Mouse (Mus musculus): ENCODE measurements around the gene Pnpla7. TPM values are rescaled to one million over a fixed set of nuclear protein-coding genes. Genes with fewer than 3 reads are reported as not detected.

Pnpla7 gene
- polyA plus RNA-seq, 1 experiment from 2014 or later = 3.7 TPM

GRCm38 (mm10) chr2:25099703-25100102 is 123.9 kb downstream of the Pnpla7 start:
- no peaks in the 10 kb centered on the region for H3K36me3 ChIP-seq (replicated peaks; ENCODE audit: control insufficient read depth, insufficient read depth)
- H3K9me3 ChIP-seq (ENCODE audit: control insufficient read depth, low read length) = no peaks in the 10 kb centered on the region
- 37% methylated on average over 3 of the region's 3 CpGs for WGBS
- no peak overlapping the region for H3K9ac ChIP-seq
- peaks cover 12% of the 10 kb centered on the region; the same call in 1 of the 2 replicates for H3K4me1 ChIP-seq (replicated peaks; ENCODE audit: control insufficient read depth, insufficient read depth, low read length)
- H3K4me3 ChIP-seq (replicated peaks; ENCODE audit: low read length) = no peak overlapping the region
- no peak for DNase-seq (ENCODE audit: low spot score)
- no peak for ATAC-seq (ENCODE audit: low FRiP score)
- H3K4me2 ChIP-seq (replicated peaks) = no peak overlapping the region
- no peak overlapping the region; the same call in 1 of the 2 replicates for H3K27ac ChIP-seq
- no peaks in the 10 kb centered on the region for H3K27me3 ChIP-seq (ENCODE audit: control insufficient read depth, insufficient read depth, low read length)

Small RNA genes lying within 50 kb of the gene (microRNA-seq; reads per million reads assigned to microRNA genes)
- gene Gm22875 (not detected), gene Gm24328 (not detected), gene Mir7664 (not detected)

Other genes starting within 250 kb of the Pnpla7 start
- gene Cacna1b, start 212.9 kb upstream of the Pnpla7 start, polyA plus RNA-seq (2014; fragmentation: Nextera tagmentation; extraction: Ambion mirVana) = 15.9 and 17.9 TPM in 2 replicates
- 77.7 and 81.8 TPM in 2 replicates for gene Ehmt1, start 56.4 kb upstream of the Pnpla7 start, polyA plus RNA-seq (2014; fragmentation: Nextera tagmentation; extraction: Ambion mirVana)
- 22.6 and 26.0 TPM in 2 replicates for gene Arrdc1, start 40.8 kb upstream of the Pnpla7 start, polyA plus RNA-seq (2014; fragmentation: Nextera tagmentation; extraction: Ambion mirVana)
- 23.4 and 23.9 TPM in 2 replicates for gene Zmynd19, start 26.2 kb upstream of the Pnpla7 start, polyA plus RNA-seq (2014; fragmentation: Nextera tagmentation; extraction: Ambion mirVana)
- gene Dph7, start 13.6 kb upstream of the Pnpla7 start, polyA plus RNA-seq (2014; fragmentation: Nextera tagmentation; extraction: Ambion mirVana) = 32.6 and 32.8 TPM in 2 replicates
- gene Mrpl41, start 935 bp upstream of the Pnpla7 start, polyA plus RNA-seq (2014; fragmentation: Nextera tagmentation; extraction: Ambion mirVana) = 173 and 187 TPM in 2 replicates
- gene Nsmf, start 78.3 kb downstream of the Pnpla7 start, polyA plus RNA-seq (2014; fragmentation: Nextera tagmentation; extraction: Ambion mirVana) = 117 and 126 TPM in 2 replicates
- gene Entpd8, start 104.3 kb downstream of the Pnpla7 start, polyA plus RNA-seq (2014; fragmentation: Nextera tagmentation; extraction: Ambion mirVana) = 0.21 TPM in 1 of 2 replicates, not detected in the other
- gene Noxa1, start 119.1 kb downstream of the Pnpla7 start, polyA plus RNA-seq (2014; fragmentation: Nextera tagmentation; extraction: Ambion mirVana) = not detected in 2 replicates
- 15.6 and 19.9 TPM in 2 replicates for gene Nrarp, start 204.7 kb downstream of the Pnpla7 start, polyA plus RNA-seq (2014; fragmentation: Nextera tagmentation; extraction: Ambion mirVana)
- gene Tor4a, start 220.9 kb downstream of the Pnpla7 start, polyA plus RNA-seq (2014; fragmentation: Nextera tagmentation; extraction: Ambion mirVana) = 2.0 and 2.2 TPM in 2 replicates
- 88.0 and 91.6 TPM in 2 replicates for gene Nelfb, start 235.5 kb downstream of the Pnpla7 start, polyA plus RNA-seq (2014; fragmentation: Nextera tagmentation; extraction: Ambion mirVana)
- not detected in 2 replicates for gene Stpg3, start 238.6 kb downstream of the Pnpla7 start, polyA plus RNA-seq (2014; fragmentation: Nextera tagmentation; extraction: Ambion mirVana)
- gene Fam166a, start 242.7 kb downstream of the Pnpla7 start, polyA plus RNA-seq (2014; fragmentation: Nextera tagmentation; extraction: Ambion mirVana) = not detected in 2 replicates
- 382 and 411 TPM in 2 replicates for gene Tubb4b, start 248.7 kb downstream of the Pnpla7 start, polyA plus RNA-seq (2014; fragmentation: Nextera tagmentation; extraction: Ambion mirVana)

All from hindbrain, embryonic 14.5 days (tissue).